Mouse (Mus musculus) ES-Bruce4 (cell line): ENCODE data around the gene Rprml.

Experiments used
- CTCF ChIP-seq: IDR thresholded peaks from one replicate; pipeline ENCODE4 v1.8.1; 2011; ENCODE audit warnings: low read depth, low read length
- POLR2A ChIP-seq: IDR thresholded peaks from one replicate; pipeline ENCODE4 v1.8.1; 2011; ENCODE audit warnings: low read length; ENCODE audit not compliant: insufficient read depth

DNA sequence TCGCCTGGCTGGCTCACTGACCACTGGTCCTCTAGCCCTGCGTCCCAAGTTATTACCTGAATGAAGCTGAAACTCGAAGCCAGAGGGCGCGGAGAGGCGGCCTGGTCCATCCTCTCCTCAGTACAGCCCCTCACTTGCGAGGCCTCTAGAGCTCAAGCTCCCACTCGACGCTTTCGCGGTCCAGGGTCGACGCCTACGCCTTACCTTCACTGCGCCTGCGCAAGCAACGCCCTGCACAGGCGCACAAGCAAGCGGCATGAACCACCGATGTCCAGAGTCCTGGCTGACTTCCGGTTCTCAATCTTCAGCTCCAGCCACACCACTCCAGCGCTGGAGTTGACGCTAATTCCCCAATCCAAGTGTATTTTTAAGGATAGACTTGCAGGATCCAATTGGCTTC, 21.9 kb upstream of the Rprml start:
- TF ChIP-seq CTCF (no peak), POLR2A (no peak)
